Mouse (Mus musculus): ENCODE results near the gene Rbbp8nl.

GRCm38 (mm10) chr2:180236500-180236899, 53.2 kb downstream of the Rbbp8nl start:
- no peak for TF ChIP-seq POLR2A (IDR thresholded peaks at IDR 0.05; ENCODE audit: borderline replicate concordance, extremely low read depth, insufficient read depth, insufficient read length, poor library complexity, severe bottlenecking)
- no peak for TF ChIP-seq CTCF (IDR thresholded peaks at IDR 0.05; ENCODE audit: borderline replicate concordance, extremely low read depth, insufficient read depth, insufficient read length)
